10 mouse cellular contexts compared by ENCODE assay signal in the genomic region with DNA sequence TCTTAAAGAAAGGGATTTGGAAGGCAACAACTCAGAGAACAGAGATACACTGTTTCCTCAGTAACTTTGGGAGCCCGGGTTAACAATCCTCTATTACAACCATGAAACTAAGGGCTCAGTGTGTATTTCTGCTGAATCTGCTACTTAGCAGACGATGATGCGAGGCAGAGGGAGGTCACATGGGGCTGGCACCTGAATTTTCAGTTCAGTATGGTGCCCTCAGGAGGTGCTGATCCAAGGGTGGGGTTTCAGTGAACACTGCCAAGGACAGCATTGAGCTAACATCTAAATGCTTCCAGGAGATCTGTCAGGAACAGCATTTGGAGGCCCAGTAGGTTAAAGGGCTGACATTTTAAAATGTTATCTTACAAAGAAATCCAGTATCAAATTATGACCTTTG. TPM values are rescaled to one million over a fixed set of nuclear protein-coding genes. Genes with fewer than 3 reads are reported as not detected.
A peak's percentile ranks its signal among the peaks of the same experiment; 100 is the strongest.
DNase-seq lines count a peak whose midpoint lies in the region; ATAC-seq and TF ChIP-seq lines count a peak whose summit lies in the region.
"Had no signal": no experiment of that assay in that cellular context is flagged by ENCODE, and none has a peak within 500 bp of the region (broad histone marks: within the 10 kb centered on the region; RNA-seq: fewer than 3 reads in every experiment).

No protein-coding gene starts in this region.

- H3K27ac ChIP-seq in lung, embryonic 14.5 days (ENCODE audit: low read depth), result no peak overlapping the region
- H3K27ac ChIP-seq in limb, embryonic 11.5 days (replicated peaks; ENCODE audit: low read depth, low read length), result no peak overlapping the region
- H3K27ac ChIP-seq in neural tube, embryonic 13.5 days (replicated peaks), result no peak overlapping the region

- ATAC-seq in lung, embryonic 14.5 days (ENCODE audit: insufficient read depth), result no peak
- ATAC-seq in erythroblast, adult 5-6 weeks (replicated peaks; ENCODE audit: low FRiP score, poor library complexity, severe bottlenecking), result 0 out of 2 replicates have a peak, but pooled peaks have one; percentile 30
- ATAC-seq in limb, embryonic 11.5 days (ENCODE audit: insufficient number of reproducible peaks, low FRiP score, low TSS enrichment, low read depth), result no peak
- ATAC-seq in neural tube, embryonic 13.5 days (ENCODE audit: low read depth), result no peak

- DNase-seq in lung, embryonic 14.5 days, result no peak
- no peak for DNase-seq in lung, adult 18-20 months
- DNase-seq in limb, embryonic 11.5 days (ENCODE audit: low spot score), result no peak
- DNase-seq in MN1 (ENCODE audit: low spot score), result no peak
- no peak for DNase-seq in urinary bladder, postnatal 10 days (ENCODE audit: low spot score)
- no peak for DNase-seq in spleen, adult 18-20 months
- DNase-seq: cerebellum, adult 9-10 months; kidney, postnatal 25 days had no signal

- H3K36me3 ChIP-seq in lung, embryonic 14.5 days (ENCODE audit: insufficient read depth), result peaks cover 41% of the 10 kb centered on the region
- H3K36me3 ChIP-seq in limb, embryonic 11.5 days (ENCODE audit: control insufficient read depth, insufficient read depth, low read length), result peaks cover 8% of the 10 kb centered on the region
- H3K36me3 ChIP-seq in neural tube, embryonic 13.5 days, result no peaks in the 10 kb centered on the region

- peak overlapping the region; percentile 80 for H3K4me3 ChIP-seq in lung, embryonic 14.5 days (ENCODE audit: low read depth, low read length)
- 0 out of 2 replicates have a peak overlapping the region, but pooled peaks have one; percentile 0 for H3K4me3 ChIP-seq in limb, embryonic 11.5 days (ENCODE audit: low read depth, low read length)
- peak overlapping the region; percentile 8; the same call in 1 of the 2 replicates for H3K4me3 ChIP-seq in neural tube, embryonic 13.5 days

- no peak for TF ChIP-seq CTCF in lung, embryonic 14.5 days (IDR thresholded peaks at IDR 0.05; ENCODE audit: low read depth)

- H3K4me2 ChIP-seq in lung, embryonic 14.5 days, result peak overlapping the region; percentile 96
- H3K4me2 ChIP-seq in limb, embryonic 11.5 days (ENCODE audit: low read depth, severe bottlenecking), result peak overlapping the region; percentile 20; the same call in 1 of the 2 replicates
- H3K4me2 ChIP-seq in neural tube, embryonic 13.5 days, result peak overlapping the region; percentile 41

- no peaks in the 10 kb centered on the region for H3K27me3 ChIP-seq in lung, embryonic 14.5 days (ENCODE audit: insufficient read depth, low read length)
- H3K27me3 ChIP-seq in limb, embryonic 11.5 days (ENCODE audit: control insufficient read depth, insufficient read depth, low read length), result no peaks in the 10 kb centered on the region; the same call in 1 of the 2 replicates
- H3K27me3 ChIP-seq in neural tube, embryonic 13.5 days, result peaks cover 32% of the 10 kb centered on the region

- peak overlapping the region; percentile 46 for H3K9ac ChIP-seq in lung, embryonic 14.5 days
- no peak overlapping the region for H3K9ac ChIP-seq in limb, embryonic 11.5 days (ENCODE audit: low read length)
- no peak overlapping the region for H3K9ac ChIP-seq in neural tube, embryonic 13.5 days

- 0 out of 2 replicates have a peak, but pooled peaks cover 2% of the 10 kb centered on the region for H3K4me1 ChIP-seq in lung, embryonic 14.5 days (ENCODE audit: insufficient read depth)
- H3K4me1 ChIP-seq in limb, embryonic 11.5 days (ENCODE audit: control insufficient read depth, insufficient read depth, low read length), result peaks cover 7% of the 10 kb centered on the region; the same call in 1 of the 2 replicates
- H3K4me1 ChIP-seq in neural tube, embryonic 13.5 days (replicated peaks), result peaks cover 37% of the 10 kb centered on the region

- no peaks in the 10 kb centered on the region for H3K9me3 ChIP-seq in lung, embryonic 14.5 days (ENCODE audit: low read depth, low read length)
- no peaks in the 10 kb centered on the region for H3K9me3 ChIP-seq in limb, embryonic 11.5 days (ENCODE audit: control insufficient read depth, low read length)
- no peaks in the 10 kb centered on the region for H3K9me3 ChIP-seq in neural tube, embryonic 13.5 days

- 50% methylated on average over 3 of the region's 3 CpGs for WGBS in lung, embryonic 14.5 days
- WGBS in limb, embryonic 11.5 days, result 76% methylated on average over 3 of the region's 3 CpGs
- WGBS in neural tube, embryonic 13.5 days, result 37% methylated on average over 3 of the region's 3 CpGs

RNA-seq across cellular contexts. Expression of a gene that starts 1.8 kb away (rescaled TPM):
- 26.0 and 27.8 TPM in 2 replicates for polyA plus RNA-seq in lung, embryonic 14.5 days (2014; fragmentation: Nextera tagmentation; extraction: Ambion mirVana)
- total RNA-seq in erythroblast, adult 5-6 weeks (2015; ENCODE audit: low replicate concordance), result 71.3 and 75.9 TPM in 2 replicates
- 68.2 and 121 TPM in 2 replicates for total RNA-seq in erythroblast, adult 5-6 weeks (2017; ENCODE audit: low replicate concordance)
- 14.6 and 16.5 TPM in 2 replicates for polyA plus RNA-seq in limb, embryonic 11.5 days (2014; fragmentation: Nextera tagmentation; extraction: Ambion mirVana)
- 4.1 and 4.9 TPM in 2 replicates for polyA plus RNA-seq in neural tube, embryonic 13.5 days (2015; fragmentation: Nextera tagmentation; extraction: Ambion mirVana)

RNA-seq across cellular contexts. Expression of a gene that starts 28.9 kb away (rescaled TPM):
- 19.7 and 20.2 TPM in 2 replicates for polyA plus RNA-seq in lung, embryonic 14.5 days (2014; fragmentation: Nextera tagmentation; extraction: Ambion mirVana)
- total RNA-seq in erythroblast, adult 5-6 weeks (2015; ENCODE audit: low replicate concordance), result 1.9 and 5.6 TPM in 2 replicates
- 3.9 and 4.6 TPM in 2 replicates for total RNA-seq in erythroblast, adult 5-6 weeks (2017; ENCODE audit: low replicate concordance)
- 7.5 and 8.9 TPM in 2 replicates for polyA plus RNA-seq in limb, embryonic 11.5 days (2014; fragmentation: Nextera tagmentation; extraction: Ambion mirVana)
- polyA plus RNA-seq in neural tube, embryonic 13.5 days (2015; fragmentation: Nextera tagmentation; extraction: Ambion mirVana), result 19.6 and 19.9 TPM in 2 replicates

RNA-seq across cellular contexts. Expression of a gene that starts 31.7 kb away (rescaled TPM):
- 1.9 and 31.7 TPM in 2 replicates for polyA plus RNA-seq in lung, embryonic 14.5 days (2014; fragmentation: Nextera tagmentation; extraction: Ambion mirVana)
- 6.7 and 11.0 TPM in 2 replicates for total RNA-seq in erythroblast, adult 5-6 weeks (2015; ENCODE audit: low replicate concordance)
- 3.0 TPM in 1 of 2 replicates, not detected in the other for total RNA-seq in erythroblast, adult 5-6 weeks (2017; ENCODE audit: low replicate concordance)
- 1.1 and 1.4 TPM in 2 replicates for polyA plus RNA-seq in limb, embryonic 11.5 days (2014; fragmentation: Nextera tagmentation; extraction: Ambion mirVana)
- 3.1 and 3.5 TPM in 2 replicates for polyA plus RNA-seq in neural tube, embryonic 13.5 days (2015; fragmentation: Nextera tagmentation; extraction: Ambion mirVana)

Comparison
In these comparisons a context has a peak if more than half of its experiments do, and no peak if none do; other contexts are left out.
1. H3K4me2 ChIP-seq: peak in every context shown above with its lines; median percentile 96 in lung, embryonic 14.5 days; 41 in neural tube, embryonic 13.5 days; 20 in limb, embryonic 11.5 days.
2. H3K4me3 ChIP-seq: peak in every context shown above with its lines; median percentile 80 in lung, embryonic 14.5 days; 8 in neural tube, embryonic 13.5 days; 0 in limb, embryonic 11.5 days.